Mouse (Mus musculus): ENCODE measurements around the gene Oip5.

- TF ChIP-seq EP300 (IDR thresholded peaks at IDR 0.05; ENCODE audit: insufficient read depth, low read depth, low read length) (no peak), CTCF (IDR thresholded peaks at IDR 0.05; ENCODE audit: low read depth, low read length) (no peak), POLR2A (IDR thresholded peaks at IDR 0.05; ENCODE audit: insufficient read depth, low read length) (no peak)
Observed at GRCm38 (mm10) chr2:119641214-119641912, 23.1 kb upstream of the Oip5 start.
